Mouse (Mus musculus) lung, postnatal 0 days (tissue): ENCODE measurements at regions not wholly inside any gene's neighbourhood (a gene's known extent, or its start where the extent isn't known, plus 50 kb on each side); places are given as distances from the start of the nearest gene placed in this dataset.

Experiments used
- ATAC-seq: fragments of 200-750 bp; cut with Nextera tagmentation; 2 replicates; pipeline ENCODE4 v1.8.0; 2017; ENCODE audit warnings: moderate library complexity
- DNase-seq: peaks from one replicate; pipeline ENCODE4 v3.0.0-alpha.2; 2016; ENCODE audit warnings: low spot score
- H3K27ac ChIP-seq: fragments of 300-500 bp; sonication (generic); 2 replicates; pipeline ENCODE4 v1.5.1; 2014; ENCODE audit warnings: antibody characterized with exemption, mild to moderate bottlenecking, low read length, mixed read lengths
- H3K27me3 ChIP-seq: fragments of 300-500 bp; sonication (generic); replicated peaks from 2 replicates; pipeline ENCODE4 v1.6.1; 2014; ENCODE audit warnings: low read length, mixed read lengths; ENCODE audit not compliant: insufficient read depth
- H3K36me3 ChIP-seq: fragments of 300-500 bp; sonication (generic); 2 replicates; pipeline ENCODE4 v1.6.1; 2014; ENCODE audit warnings: low read length, mixed read lengths; ENCODE audit not compliant: insufficient read depth
- H3K4me1 ChIP-seq: fragments of 300-500 bp; sonication (generic); 2 replicates; pipeline ENCODE4 v1.6.1; 2014; ENCODE audit warnings: antibody characterized with exemption, low read depth, low read length, mixed read lengths; ENCODE audit not compliant: insufficient read depth
- H3K4me2 ChIP-seq: fragments of 300-500 bp; sonication (generic); replicated peaks from 2 replicates; pipeline ENCODE4 v1.6.1; 2014; ENCODE audit warnings: low read depth, mild to moderate bottlenecking, low read length, moderate library complexity, mixed read lengths
- H3K4me3 ChIP-seq: fragments of 300-500 bp; sonication (generic); 2 replicates; pipeline ENCODE4 v1.5.1; 2014; ENCODE audit warnings: low read depth, low read length
- H3K9ac ChIP-seq: fragments of 300-500 bp; sonication (generic); replicated peaks from 2 replicates; pipeline ENCODE4 v1.6.1; 2014; ENCODE audit warnings: low read depth, mild to moderate bottlenecking
- H3K9me3 ChIP-seq: fragments of 300-500 bp; sonication (generic); 2 replicates; pipeline ENCODE4 v1.6.1; 2016; ENCODE audit warnings: low read length, mixed read lengths
- CTCF ChIP-seq: IDR thresholded peaks from 2 replicates; pipeline ENCODE4 v1.5.1; 2016; ENCODE audit warnings: antibody characterized with exemption, mild to moderate bottlenecking
- EP300 ChIP-seq: IDR thresholded peaks from 2 replicates; pipeline ENCODE4 v1.6.1; 2016; ENCODE audit warnings: antibody characterized with exemption, mild to moderate bottlenecking, control low read depth
- WGBS: fragments of 180-500 bp; shearing (Covaris S2); extraction: QIAGEN DNeasy Blood & Tissue Kit; methylation state at CpG from one replicate; pipeline ENCODE4 v1.1.7; 2014; 5-methylcytosine and 5-hydroxymethylcytosine counted together

DNA sequence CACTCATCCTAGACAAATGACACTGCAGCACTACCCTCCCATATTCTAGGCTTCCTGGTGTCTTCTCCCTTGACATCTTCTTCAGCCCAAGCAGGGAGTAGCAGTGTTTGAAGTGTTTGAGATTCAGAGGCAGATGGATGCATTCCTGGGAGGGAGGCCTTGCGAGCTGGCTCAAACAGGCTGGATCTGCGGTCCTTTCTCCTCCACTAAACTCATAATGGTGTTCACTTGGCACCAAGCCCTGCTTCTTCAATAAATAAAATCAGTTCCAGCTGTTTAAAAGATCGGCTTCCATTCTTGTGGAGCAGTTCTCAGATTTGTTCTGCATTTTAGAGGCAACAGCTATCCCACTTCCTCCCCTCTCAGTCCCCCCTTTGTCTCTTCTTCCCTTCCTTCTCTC is 79.3 kb upstream of the Paqr3 start:
- 58% methylated on average over 3 of the region's 3 CpGs for WGBS
- H3K4me2 ChIP-seq: no peak overlapping the region
- no peaks in the 10 kb centered on the region for H3K4me1 ChIP-seq
- no peak overlapping the region for H3K4me3 ChIP-seq
- H3K9ac ChIP-seq: no peak overlapping the region
- ATAC-seq (no peak), DNase-seq (no peak)
- H3K9me3 ChIP-seq: no peaks in the 10 kb centered on the region
- no peak overlapping the region for H3K27ac ChIP-seq
- no peaks in the 10 kb centered on the region for H3K36me3 ChIP-seq
- no peaks in the 10 kb centered on the region for H3K27me3 ChIP-seq
- TF ChIP-seq EP300 (no peak), CTCF (no peak)

DNA sequence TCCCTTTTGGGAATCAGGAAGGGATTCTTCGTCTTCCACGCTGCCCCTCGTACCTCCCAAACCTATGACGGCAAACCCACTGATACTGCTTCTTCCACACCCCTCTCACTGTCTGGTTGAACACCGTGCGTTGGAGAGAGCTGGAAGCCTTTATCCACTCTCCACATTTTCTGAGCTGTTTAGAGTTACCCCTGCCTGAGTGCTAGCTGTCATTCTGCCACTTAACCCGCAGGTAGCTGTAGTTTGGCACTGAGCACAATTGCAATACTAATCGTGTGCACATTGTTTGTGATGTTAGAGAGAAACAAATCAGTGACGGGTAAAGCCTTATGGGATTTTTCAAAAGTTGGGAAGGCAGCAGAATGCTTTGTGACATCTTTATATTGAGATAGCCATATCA is 73.1 kb upstream of the Paqr3 start:
- 72% methylated on average over 9 of the region's 9 CpGs for WGBS
- ATAC-seq (no peak), DNase-seq (no peak)
- TF ChIP-seq CTCF (no peak), EP300 (no peak)
- Histone ChIP-seq H3K4me1 (no peaks in the 10 kb centered on the region), H3K4me3 (no peak overlapping the region), H3K9me3 (no peaks in the 10 kb centered on the region), H3K9ac (no peak overlapping the region), H3K27ac (no peak overlapping the region), H3K27me3 (no peaks in the 10 kb centered on the region), H3K4me2 (no peak overlapping the region), H3K36me3 (no peaks in the 10 kb centered on the region)

DNA sequence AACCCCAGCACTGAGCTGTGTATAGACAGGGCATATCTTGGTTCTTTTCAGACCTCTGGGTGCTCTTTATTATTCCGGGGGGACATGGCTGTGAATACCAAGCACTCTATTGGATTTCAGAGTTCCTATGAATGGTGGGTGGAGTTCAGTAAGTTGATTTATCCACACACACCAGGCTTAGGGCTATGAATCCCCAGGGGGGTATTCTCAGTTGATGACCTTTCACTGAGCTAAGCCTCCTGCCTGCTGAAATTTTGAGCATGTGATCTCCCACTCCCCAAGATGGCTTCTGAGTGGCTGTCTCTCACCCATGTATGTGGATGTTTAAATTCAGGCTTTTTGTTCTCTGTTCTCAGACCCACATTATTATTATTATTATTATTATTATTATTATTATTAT is 69.9 kb upstream of the Paqr3 start:
- Histone ChIP-seq H3K9ac (no peak overlapping the region), H3K4me3 (no peak overlapping the region), H3K27me3 (no peaks in the 10 kb centered on the region), H3K27ac (no peak overlapping the region), H3K4me1 (no peaks in the 10 kb centered on the region), H3K36me3 (no peaks in the 10 kb centered on the region), H3K9me3 (no peaks in the 10 kb centered on the region), H3K4me2 (no peak overlapping the region)
- no peak for ATAC-seq
- TF ChIP-seq CTCF (no peak), EP300 (no peak)
- 92% methylated on average over 1 of the region's 1 CpGs for WGBS
- DNase-seq: no peak

DNA sequence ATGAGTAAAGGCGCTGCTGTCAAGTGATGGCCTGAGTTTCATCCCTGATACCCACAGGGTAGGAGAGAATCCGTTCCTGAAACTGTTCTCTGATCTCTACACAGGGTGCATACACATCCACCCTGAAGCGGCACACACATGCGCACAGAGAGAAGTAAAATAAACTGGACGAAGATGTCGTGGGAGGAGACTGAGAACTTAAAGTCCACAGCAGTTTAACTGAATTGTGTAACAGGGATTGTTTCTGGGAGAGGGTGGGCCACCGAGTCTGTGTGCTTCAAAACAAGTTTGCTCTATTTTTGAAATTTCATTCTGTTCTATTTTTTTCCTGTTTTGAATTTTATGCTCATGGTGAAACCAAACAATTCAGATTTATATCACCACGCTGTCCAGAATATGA is 63.0 kb upstream of the Paqr3 start:
- H3K4me3 ChIP-seq: no peak overlapping the region
- no peak overlapping the region for H3K4me2 ChIP-seq
- H3K36me3 ChIP-seq: no peaks in the 10 kb centered on the region
- TF ChIP-seq EP300 (no peak), CTCF (no peak)
- no peaks in the 10 kb centered on the region for H3K27me3 ChIP-seq
- DNase-seq (no peak), ATAC-seq (no peak)
- H3K9me3 ChIP-seq: no peaks in the 10 kb centered on the region
- no peak overlapping the region for H3K27ac ChIP-seq
- no peak overlapping the region for H3K9ac ChIP-seq
- no peaks in the 10 kb centered on the region for H3K4me1 ChIP-seq
- WGBS: 78% methylated on average over 8 of the region's 8 CpGs

DNA sequence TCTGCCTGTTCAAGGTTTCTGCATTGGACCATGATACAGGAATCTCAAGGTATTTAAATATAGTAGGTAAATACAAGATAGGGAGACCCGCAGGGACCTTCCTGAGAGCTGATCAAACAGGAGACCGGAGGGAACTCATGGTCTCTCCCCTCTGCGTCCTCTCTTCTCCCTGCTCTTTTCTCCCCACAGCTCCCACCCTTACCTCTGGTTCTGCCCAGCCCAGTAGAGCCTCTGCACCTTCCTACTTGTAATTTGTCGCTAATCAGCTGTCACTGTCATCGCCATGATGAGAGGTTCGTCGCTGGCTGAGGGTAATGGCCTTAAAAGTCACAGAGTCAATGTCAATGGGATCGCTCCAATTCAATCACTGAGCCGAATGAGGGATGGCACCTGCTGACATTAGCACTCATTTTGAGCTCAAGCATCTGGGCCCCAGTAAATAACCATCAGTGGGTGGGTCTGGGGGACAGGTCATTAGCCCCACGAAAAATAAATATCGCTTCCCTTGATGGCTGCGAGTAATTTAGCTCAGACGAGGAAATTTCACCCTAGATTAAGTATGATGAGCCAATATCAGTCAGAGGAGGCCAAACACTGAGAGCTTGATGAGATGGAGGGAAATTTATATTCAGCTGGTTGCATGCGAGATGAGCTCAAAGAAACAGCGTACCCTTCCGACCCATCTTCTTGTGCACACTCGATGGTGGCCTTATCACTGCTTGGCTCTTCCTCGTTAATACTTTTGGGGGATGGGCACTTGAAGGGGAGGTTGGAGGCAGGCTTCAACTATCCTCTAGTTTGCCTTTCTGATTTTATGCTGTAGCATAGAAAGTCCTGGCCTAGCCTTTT is 56.2 kb upstream of the Paqr3 start:
- DNase-seq: no peak
- TF ChIP-seq EP300 (no peak), CTCF (no peak)
- Histone ChIP-seq H3K4me1 (no peaks in the 10 kb centered on the region), H3K27ac (no peak overlapping the region), H3K27me3 (no peaks in the 10 kb centered on the region), H3K9ac (no peak overlapping the region), H3K4me3 (no peak overlapping the region), H3K4me2 (no peak overlapping the region), H3K36me3 (no peaks in the 10 kb centered on the region), H3K9me3 (no peaks in the 10 kb centered on the region)
- no peak for ATAC-seq
- WGBS: 53% methylated on average over 18 of the region's 18 CpGs

DNA sequence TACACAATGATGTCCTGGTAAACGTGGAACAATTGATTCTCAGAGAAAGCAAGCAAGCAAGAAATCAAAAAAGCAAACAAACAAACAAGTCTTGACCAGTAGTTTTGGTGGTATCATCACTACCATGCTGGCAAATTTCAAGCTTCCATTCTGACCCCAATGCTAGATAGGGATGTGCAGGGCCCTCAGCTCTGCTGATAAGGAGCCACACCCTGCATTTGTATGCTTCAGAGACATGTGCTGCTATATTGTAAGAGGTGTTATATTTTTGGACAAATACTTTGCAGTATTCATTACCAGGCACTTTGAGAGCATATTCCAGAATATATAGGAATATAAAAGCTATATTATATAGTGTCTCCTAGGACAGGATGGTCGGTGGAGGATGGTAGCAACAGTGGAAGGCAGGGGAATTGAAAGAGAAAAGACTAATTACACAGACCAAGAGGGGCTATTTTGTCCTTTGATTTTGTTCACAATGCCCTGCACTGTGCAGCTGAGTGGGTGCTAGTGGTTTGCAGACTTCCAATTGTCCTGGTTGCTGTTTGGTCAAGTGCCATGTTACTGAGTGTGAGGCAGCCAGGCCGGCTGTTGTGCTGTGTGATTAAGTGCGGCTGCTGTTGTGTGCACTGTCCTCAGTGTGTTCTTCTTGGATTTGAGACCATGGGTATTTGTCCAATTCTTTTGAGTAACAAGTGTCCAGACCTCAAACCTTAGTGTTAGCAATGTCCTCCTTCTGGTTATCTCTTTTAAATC is 54.9 kb upstream of the Paqr3 start:
- Histone ChIP-seq H3K36me3 (no peaks in the 10 kb centered on the region), H3K4me2 (no peak overlapping the region), H3K4me3 (no peak overlapping the region), H3K9ac (no peak overlapping the region), H3K27ac (no peak overlapping the region), H3K27me3 (no peaks in the 10 kb centered on the region), H3K9me3 (no peaks in the 10 kb centered on the region), H3K4me1 (no peaks in the 10 kb centered on the region)
- TF ChIP-seq EP300: peak; percentile 70; the same call in 1 of the 2 replicates
- no peak for TF ChIP-seq CTCF
- ATAC-seq: peak; percentile 93
- WGBS: 34% methylated on average over 4 of the region's 4 CpGs
- DNase-seq: peak; percentile 71
